Mouse (Mus musculus) kidney, adult 2 months (tissue): ENCODE data around the gene Nlrp6.

Experiments used
- CTCF ChIP-seq: fragments of 200-500 bp; conservative IDR thresholded peaks from 2 replicates; pipeline ENCODE4 v1.5.1; 2011; ENCODE audit warnings: low read depth, mild to moderate bottlenecking, control low read depth, low read length, moderate library complexity, mixed read lengths; ENCODE audit not compliant: insufficient read depth, insufficient read length
- POLR2A ChIP-seq: fragments of 200-500 bp; IDR thresholded peaks from one replicate; pipeline ENCODE4 v1.6.1; 2011; ENCODE audit warnings: low read depth, low read length, control low read depth

- TF ChIP-seq CTCF (no peak), POLR2A (no peak)
Measured at GRCm38 (mm10) chr7:140953800-140954732, 33.4 kb downstream of the Nlrp6 start.
